Mouse (Mus musculus): Measurements from ENCODE around the gene Wee1.
A peak's percentile ranks its signal among the peaks of the same experiment; 100 is the strongest.
"Not testable (repeated sequence)": the region's sequence is repeated elsewhere in the genome, so short reads cannot be mapped to it uniquely, and the experiment has no call there.

The Wee1 gene

GRCm38 (mm10) chr7:110121516-110122288, at the start of gene Wee1:
Wee1 (plus strand) TSS chr7:110122046.
- DNase-seq (ENCODE audit: low read depth, low spot score): peak; percentile 98

- DNase-seq (ENCODE audit: low read depth, low spot score): no peak
Measured at GRCm38 (mm10) chr7:110078168-110078567, 43.7 kb upstream of the Wee1 start.

GRCm38 (mm10) chr7:110083386-110084165, 38.3 kb upstream of the Wee1 start:
- DNase-seq (ENCODE audit: low read depth, low spot score): no peak

DNA sequence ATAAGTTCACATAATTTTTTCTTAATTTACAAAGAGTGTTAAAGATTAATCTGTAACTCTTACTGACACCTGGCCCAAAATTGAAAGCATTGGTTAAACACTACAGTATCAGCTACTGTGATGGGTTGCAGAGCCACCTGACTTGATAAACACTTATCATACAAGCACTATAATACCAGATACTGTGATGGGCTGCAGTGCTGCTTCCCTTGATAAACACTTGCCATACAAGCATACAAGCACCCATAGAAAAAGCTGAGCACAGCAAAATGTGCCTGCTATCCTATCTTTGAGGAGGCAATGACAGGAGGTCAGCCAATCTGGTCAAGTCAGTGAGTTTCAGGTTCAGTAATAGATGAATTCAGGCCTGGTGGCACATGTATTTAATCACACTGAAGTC, 36.6 kb upstream of the Wee1 start:
- no peak for DNase-seq (ENCODE audit: low read depth, low spot score)

DNA sequence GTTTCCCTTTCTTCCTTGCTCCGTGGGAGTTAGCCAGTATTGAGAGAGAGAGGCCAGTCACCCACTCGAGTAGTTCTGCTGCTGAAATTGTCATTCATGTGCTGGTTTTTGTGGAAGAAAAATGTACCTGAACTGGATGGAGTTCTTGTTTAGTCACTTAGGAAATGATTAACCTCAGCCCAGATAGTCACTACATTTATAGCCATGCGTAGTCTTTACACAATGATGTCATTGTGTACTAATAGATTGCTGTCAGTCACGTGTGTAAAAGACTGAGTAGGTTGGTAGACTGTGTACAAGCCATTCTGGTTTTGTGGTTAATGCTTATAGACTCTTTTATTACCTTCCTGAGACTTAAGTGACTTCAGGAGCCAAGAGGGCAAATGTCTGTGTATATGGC, 33.9 kb upstream of the Wee1 start:
- DNase-seq (ENCODE audit: low read depth, low spot score): no peak

- DNase-seq (ENCODE audit: low read depth, low spot score): no peak
Measured at GRCm38 (mm10) chr7:110091670-110092069, 30.2 kb upstream of the Wee1 start.

DNA sequence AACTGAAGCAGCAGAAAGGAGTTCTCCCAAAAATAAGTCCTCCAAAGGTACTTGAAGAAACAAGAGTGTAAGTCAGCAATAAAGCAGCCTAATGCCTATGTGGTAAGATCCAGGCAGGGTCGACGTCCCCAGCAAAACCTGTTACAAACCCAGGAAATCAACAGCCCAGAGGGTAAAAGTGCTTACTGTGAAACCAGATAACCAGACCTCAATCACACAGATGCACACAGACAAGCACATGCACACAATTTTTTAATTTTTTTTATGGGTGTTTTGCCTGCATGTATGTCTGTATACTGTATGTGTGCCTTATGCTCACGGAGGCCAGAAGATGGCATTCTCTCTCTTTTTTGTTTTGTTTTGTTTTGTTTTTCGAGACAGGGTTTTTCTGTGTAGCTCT, 25.5 kb upstream of the Wee1 start:
- DNase-seq (ENCODE audit: low read depth, low spot score): no peak

DNA sequence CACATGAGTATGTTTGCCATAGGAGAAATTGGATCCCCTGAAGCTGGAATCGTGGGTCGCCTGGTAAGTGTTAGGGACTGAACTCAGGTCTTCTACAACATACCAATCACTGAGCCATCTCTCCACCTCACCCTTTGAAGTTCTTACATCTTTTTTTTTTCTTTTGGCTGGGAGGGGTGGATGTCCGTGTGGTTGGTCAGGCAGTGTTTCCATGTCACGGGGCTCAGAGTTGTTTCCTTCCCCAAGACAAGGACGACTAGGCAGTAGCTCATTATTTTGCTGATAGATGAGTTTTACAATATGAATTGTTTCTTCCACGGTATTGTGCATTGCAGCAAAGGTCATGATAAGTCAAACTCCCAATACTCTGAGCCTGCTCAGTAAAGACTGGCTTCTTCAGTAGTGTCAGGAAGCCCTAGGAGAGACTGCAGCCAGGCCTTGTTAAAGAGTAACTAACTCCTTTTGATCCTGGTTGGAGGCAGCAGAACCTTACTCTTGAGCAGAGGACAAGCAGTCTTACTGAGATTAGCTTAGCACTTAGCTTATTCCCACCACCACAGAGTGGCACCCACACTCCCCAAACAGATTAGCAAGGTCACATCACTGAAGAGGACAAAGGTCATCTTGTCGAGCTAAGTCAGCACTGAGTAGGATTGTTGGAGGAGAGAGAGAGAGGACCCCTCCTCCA, 24.6 kb upstream of the Wee1 start:
- DNase-seq (ENCODE audit: low read depth, low spot score): no peak

DNA sequence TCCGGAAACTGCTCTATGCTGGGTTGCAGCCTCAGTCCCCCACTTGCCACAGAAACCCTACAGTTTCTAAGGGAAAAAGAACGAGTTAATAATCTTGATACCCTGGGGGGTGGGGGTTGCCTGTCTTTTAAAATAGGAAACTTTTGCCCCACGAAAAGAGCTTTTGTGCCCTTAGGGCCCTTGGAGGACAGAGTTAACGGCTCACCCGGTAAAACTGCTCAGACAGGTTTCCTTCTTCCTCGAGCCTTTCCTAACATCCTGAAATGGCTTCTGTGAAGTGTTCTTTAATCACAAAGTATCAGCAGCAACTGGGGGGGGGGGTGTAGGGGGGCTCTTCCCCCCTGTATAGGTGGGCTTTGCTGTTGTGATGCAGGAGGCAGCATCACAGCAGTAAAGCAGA, 21.0 kb upstream of the Wee1 start:
- DNase-seq (ENCODE audit: low read depth, low spot score): no peak

DNA sequence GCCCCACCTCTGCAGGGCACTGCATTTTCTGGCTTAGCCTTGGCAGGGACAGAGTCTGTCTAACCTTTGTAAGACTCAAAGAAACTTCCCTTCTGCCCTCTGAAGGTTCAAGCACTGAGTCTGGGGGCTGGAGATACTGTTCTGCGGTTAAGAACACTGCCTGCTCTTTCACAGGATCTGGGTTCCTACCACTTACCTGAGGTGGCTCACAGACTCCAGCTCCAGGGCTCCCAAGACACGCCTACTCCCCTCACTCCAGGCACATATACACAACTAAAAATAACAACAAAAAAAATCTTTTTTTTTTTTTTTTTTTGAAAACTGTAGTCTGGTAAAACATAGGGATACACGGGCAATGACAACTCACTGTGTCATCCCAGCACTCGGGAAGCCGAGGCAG, 20.6 kb upstream of the Wee1 start:
- no peak for DNase-seq (ENCODE audit: low read depth, low spot score)

DNA sequence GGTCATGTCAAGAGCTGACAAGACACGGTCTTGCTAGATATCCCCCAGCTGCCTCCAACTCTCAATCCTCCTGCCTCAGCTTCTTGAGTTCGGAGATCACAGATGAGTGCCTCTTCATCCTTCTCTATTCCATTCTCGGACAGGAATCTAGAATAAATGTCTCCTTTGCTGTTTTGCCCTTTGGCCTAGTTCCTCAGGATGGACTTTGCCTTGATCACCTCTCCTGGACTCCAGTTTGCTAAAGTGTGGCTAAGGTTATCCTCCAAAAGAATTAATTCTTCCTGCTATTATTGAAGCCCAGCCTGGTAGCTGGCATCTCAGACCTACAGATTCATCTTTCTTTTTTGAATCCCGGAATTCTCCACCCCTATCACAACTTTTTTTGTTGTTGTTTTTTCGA, 16.8 kb upstream of the Wee1 start:
- no peak for DNase-seq (ENCODE audit: low read depth, low spot score)

DNA sequence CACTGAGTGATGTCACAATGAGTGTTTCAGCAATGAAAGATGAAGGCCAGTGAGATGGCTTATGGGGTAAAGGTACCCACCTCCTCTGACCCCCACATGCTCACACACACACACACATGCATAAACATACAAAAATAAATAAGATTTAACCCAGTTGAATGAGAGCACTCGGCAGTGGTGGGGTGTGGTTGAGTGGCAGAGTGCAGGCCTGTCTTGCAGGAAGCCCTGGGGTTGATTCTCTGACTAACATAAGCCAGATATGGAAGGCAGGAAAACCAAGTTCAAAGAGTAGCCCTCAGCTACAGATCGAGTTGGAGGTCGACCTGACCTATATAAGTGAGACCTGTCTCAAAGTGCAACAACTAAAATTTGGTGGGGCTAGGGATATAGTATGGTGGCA, 15.2 kb upstream of the Wee1 start:
- no peak for DNase-seq (ENCODE audit: low read depth, low spot score)

DNA sequence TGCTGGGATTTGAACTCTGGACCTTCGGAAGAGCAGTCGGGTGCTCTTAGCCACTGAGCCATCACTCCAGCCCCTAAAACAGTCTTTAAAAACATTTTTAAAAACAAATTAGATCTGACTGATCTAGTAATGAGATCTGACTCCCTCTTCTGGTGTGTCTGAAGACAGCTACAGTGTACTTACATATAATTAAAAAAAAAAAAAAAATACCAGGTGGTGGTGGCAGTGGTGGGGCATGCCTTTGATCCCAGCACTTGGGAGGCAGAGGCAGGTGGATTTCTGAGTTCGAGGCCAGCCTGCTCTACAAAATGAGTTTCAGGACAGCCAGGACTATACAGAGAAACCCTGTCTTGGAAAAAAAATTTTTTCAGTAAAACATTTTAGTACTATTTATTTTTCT, 13.3 kb upstream of the Wee1 start:
- not testable (repeated sequence) for DNase-seq (ENCODE audit: low read depth, low spot score)

DNA sequence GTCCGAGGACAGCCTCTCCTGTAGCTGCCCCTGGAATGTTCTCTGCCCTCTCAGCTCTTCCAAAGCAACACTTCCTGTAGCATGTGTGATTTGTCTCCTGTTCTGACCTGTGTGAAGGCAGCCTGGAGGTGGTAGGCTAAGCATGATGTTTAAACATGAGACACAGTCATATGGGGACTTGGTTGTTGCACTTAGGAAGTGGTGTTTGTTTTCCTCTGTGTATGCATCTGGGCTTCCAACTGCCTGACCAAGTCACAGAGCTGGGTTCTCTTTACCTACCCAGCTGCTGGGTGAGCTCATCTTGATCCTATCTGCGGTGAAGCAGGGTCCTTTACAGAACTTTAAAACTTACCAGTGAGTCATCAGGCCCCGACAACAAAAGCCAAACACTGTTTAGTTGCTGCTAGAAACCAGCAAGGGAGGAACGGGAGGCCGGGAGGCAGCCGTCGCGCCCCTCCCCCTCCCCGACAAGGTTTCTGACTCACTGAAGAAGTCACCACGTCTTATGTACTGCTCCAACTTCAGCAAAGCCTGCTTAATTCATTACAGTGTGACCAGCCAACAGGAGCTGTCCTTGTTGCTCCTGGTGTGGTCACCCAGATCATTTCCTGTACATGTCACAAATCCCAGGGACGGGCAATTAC, 12.8 kb upstream of the Wee1 start:
- DNase-seq (ENCODE audit: low read depth, low spot score): peak; percentile 56

- no peak for DNase-seq (ENCODE audit: low read depth, low spot score)
Measured at GRCm38 (mm10) chr7:110110061-110110656, 11.7 kb upstream of the Wee1 start.

DNA sequence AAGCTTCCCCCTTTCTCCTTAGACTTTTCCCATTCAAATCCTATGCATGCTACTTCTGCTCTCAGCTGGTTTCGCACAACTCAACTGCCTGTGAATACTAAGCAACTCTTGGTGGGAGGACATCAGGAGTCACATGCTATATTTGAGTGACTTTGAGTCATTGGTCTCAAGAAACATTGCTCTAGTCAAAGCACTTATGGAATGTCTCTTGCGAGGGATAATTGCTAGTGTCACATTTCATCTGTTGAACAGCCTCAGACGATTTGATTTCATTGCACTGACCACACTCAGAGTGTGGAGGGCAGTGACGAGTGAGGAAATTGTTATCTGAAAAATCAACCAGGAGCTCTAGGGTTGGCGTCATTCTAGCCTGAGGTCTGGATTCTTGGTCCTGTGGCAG, 7.1 kb upstream of the Wee1 start:
- DNase-seq (ENCODE audit: low read depth, low spot score): no peak

- DNase-seq (ENCODE audit: low read depth, low spot score): peak; percentile 83
Measured at GRCm38 (mm10) chr7:110116731-110117291, 5.0 kb upstream of the Wee1 start.

- DNase-seq (ENCODE audit: low read depth, low spot score): peak; percentile 28
Measured at GRCm38 (mm10) chr7:110118448-110118847, 3.4 kb upstream of the Wee1 start.

- no peak for DNase-seq (ENCODE audit: low read depth, low spot score)
Measured at GRCm38 (mm10) chr7:110120157-110120784, 1.6 kb upstream of the Wee1 start.

- DNase-seq (ENCODE audit: low read depth, low spot score): no peak
Measured at GRCm38 (mm10) chr7:110121162-110121515, 707 bp upstream of the Wee1 start.

- DNase-seq (ENCODE audit: low read depth, low spot score): peak; percentile 47
Measured at GRCm38 (mm10) chr7:110122289-110122564, 381 bp downstream of the Wee1 start.
